In genomic region chr12:32339078-32339477, GRCm38 (mm10) we compare ENCODE assay signal across 20 mouse cellular contexts. TPM values are rescaled to one million over a fixed set of nuclear protein-coding genes. Genes with fewer than 3 reads are reported as not detected.
DNase-seq lines count a peak whose midpoint lies in the region; ATAC-seq and TF ChIP-seq lines count a peak whose summit lies in the region.
"Had no signal": no experiment of that assay in that cellular context is flagged by ENCODE, and none has a peak within 500 bp of the region (broad histone marks: within the 10 kb centered on the region; RNA-seq: fewer than 3 reads in every experiment).

No protein-coding gene starts in this region.

- H3K4me3 ChIP-seq in hindbrain, embryonic 14.5 days (replicated peaks; ENCODE audit: low read length) = no peak overlapping the region
- H3K4me3 ChIP-seq in hindbrain, embryonic 10.5 days = no peak overlapping the region
- no peak overlapping the region for H3K4me3 ChIP-seq in kidney, postnatal 0 days (replicated peaks; ENCODE audit: low read depth, low read length)
- H3K4me3 ChIP-seq: embryonic facial prominence, embryonic 10.5 days; forebrain, embryonic 13.5 days; heart, adult 2 months; heart, embryonic 15.5 days had no signal

- ATAC-seq in hindbrain, embryonic 14.5 days (ENCODE audit: low FRiP score) = no peak; the same call in 1 of the 2 replicates
- ATAC-seq in kidney, postnatal 0 days (replicated peaks; ENCODE audit: low FRiP score, low read depth) = no peak
- ATAC-seq: forebrain, embryonic 13.5 days; forebrain, postnatal 0 days had no signal

- no peaks in the 10 kb centered on the region for H3K4me1 ChIP-seq in hindbrain, embryonic 14.5 days (replicated peaks; ENCODE audit: control insufficient read depth, insufficient read depth, low read length)
- H3K4me1 ChIP-seq in hindbrain, embryonic 10.5 days (replicated peaks) = no peaks in the 10 kb centered on the region
- no peaks in the 10 kb centered on the region for H3K4me1 ChIP-seq in kidney, postnatal 0 days (replicated peaks; ENCODE audit: insufficient read depth, low read length)
- H3K4me1 ChIP-seq: embryonic facial prominence, embryonic 10.5 days; forebrain, embryonic 13.5 days; heart, embryonic 15.5 days had no signal

- no peaks in the 10 kb centered on the region for H3K27me3 ChIP-seq in hindbrain, embryonic 14.5 days (ENCODE audit: control insufficient read depth, insufficient read depth, low read length)
- no peaks in the 10 kb centered on the region for H3K27me3 ChIP-seq in hindbrain, embryonic 10.5 days (ENCODE audit: insufficient read depth, poor library complexity, severe bottlenecking)
- H3K27me3 ChIP-seq in kidney, postnatal 0 days (ENCODE audit: insufficient read depth, low read length) = no peaks in the 10 kb centered on the region
- H3K27me3 ChIP-seq: forebrain, embryonic 13.5 days; heart, embryonic 15.5 days had no signal

- no peak for TF ChIP-seq CTCF in kidney, postnatal 0 days (IDR thresholded peaks at IDR 0.05; ENCODE audit: low read depth)

- WGBS in hindbrain, embryonic 14.5 days = 41% methylated on average over 1 of the region's 1 CpGs
- WGBS in hindbrain, embryonic 10.5 days = 45% methylated on average over 1 of the region's 1 CpGs
- 14% methylated on average over 1 of the region's 1 CpGs for WGBS in kidney, postnatal 0 days

- H3K36me3 ChIP-seq in hindbrain, embryonic 14.5 days (replicated peaks; ENCODE audit: control insufficient read depth, insufficient read depth) = no peaks in the 10 kb centered on the region
- no peaks in the 10 kb centered on the region for H3K36me3 ChIP-seq in hindbrain, embryonic 10.5 days
- no peaks in the 10 kb centered on the region for H3K36me3 ChIP-seq in kidney, postnatal 0 days (ENCODE audit: insufficient read depth, low read length)
- H3K36me3 ChIP-seq: embryonic facial prominence, embryonic 10.5 days; heart, embryonic 15.5 days had no signal

- no peaks in the 10 kb centered on the region for H3K9me3 ChIP-seq in hindbrain, embryonic 14.5 days (ENCODE audit: control insufficient read depth, low read length)
- no peaks in the 10 kb centered on the region for H3K9me3 ChIP-seq in hindbrain, embryonic 10.5 days
- no peaks in the 10 kb centered on the region for H3K9me3 ChIP-seq in kidney, postnatal 0 days (replicated peaks; ENCODE audit: low read length)
- H3K9me3 ChIP-seq: embryonic facial prominence, embryonic 10.5 days; forebrain, embryonic 13.5 days; heart, embryonic 15.5 days had no signal

- H3K9ac ChIP-seq in hindbrain, embryonic 14.5 days = no peak overlapping the region
- no peak overlapping the region for H3K9ac ChIP-seq in kidney, postnatal 0 days (ENCODE audit: low read depth, low read length)
- H3K9ac ChIP-seq: forebrain, embryonic 13.5 days; forebrain, postnatal 0 days; heart, embryonic 15.5 days had no signal

- no peak overlapping the region for H3K4me2 ChIP-seq in hindbrain, embryonic 14.5 days (replicated peaks)
- H3K4me2 ChIP-seq in kidney, postnatal 0 days (ENCODE audit: low read length) = no peak overlapping the region
- H3K4me2 ChIP-seq: forebrain, embryonic 13.5 days; heart, embryonic 11.5 days; heart, embryonic 15.5 days had no signal

- peak; percentile 23 for DNase-seq in hindbrain, embryonic 14.5 days (ENCODE audit: low spot score)
- DNase-seq in hindbrain, embryonic 10.5 days (ENCODE audit: low spot score) = no peak
- peak; percentile 28 for DNase-seq in kidney, postnatal 0 days (ENCODE audit: low spot score)
- DNase-seq in kidney, adult 11 months = no peak
- peak; percentile 40 for DNase-seq in A20 (ENCODE audit: low read depth, low spot score)
- peak; percentile 13 for DNase-seq in mesoderm, embryonic 11.5 days (ENCODE audit: low read depth, low spot score)
- DNase-seq in left cerebral cortex, adult 9 months (ENCODE audit: low spot score in 2 of 2) = no peak
- no peak for DNase-seq in cerebellum, postnatal 36 days
- DNase-seq: adrenal gland, adult 2 months; adrenal gland, postnatal 25 days; cerebellum, adult 2 months; cerebellum, postnatal 10 days; forebrain, postnatal 0 days; gastrocnemius, postnatal 14 days; heart, adult 2 months; heart, postnatal 14 days had no signal

- no peak overlapping the region for H3K27ac ChIP-seq in hindbrain, embryonic 14.5 days
- H3K27ac ChIP-seq in hindbrain, embryonic 10.5 days = no peak overlapping the region
- no peak overlapping the region for H3K27ac ChIP-seq in kidney, postnatal 0 days
- H3K27ac ChIP-seq: embryonic facial prominence, embryonic 10.5 days; forebrain, embryonic 13.5 days; heart, adult 2 months; heart, embryonic 15.5 days had no signal

RNA-seq across cellular contexts. Expression of gene Ccdc71l, which starts 39.4 kb away (rescaled TPM):
- 7.0 and 8.6 TPM in 2 replicates for polyA plus RNA-seq in hindbrain, embryonic 14.5 days (2014; fragmentation: Nextera tagmentation; extraction: Ambion mirVana)
- 2.6 and 3.0 TPM in 2 replicates for polyA plus RNA-seq in hindbrain, embryonic 10.5 days (2016; fragmentation: Nextera tagmentation; extraction: Ambion mirVana)
- polyA plus RNA-seq in kidney, postnatal 0 days (2015; fragmentation: Nextera tagmentation; extraction: Ambion mirVana) = 2.6 and 3.7 TPM in 2 replicates

Comparison
In these comparisons a context has a peak if more than half of its experiments do, and no peak if none do; other contexts are left out.
1. DNase-seq: peak in hindbrain, embryonic 14.5 days (single experiment), kidney, postnatal 0 days (single experiment), A20 (single experiment) and mesoderm, embryonic 11.5 days (single experiment); none in hindbrain, embryonic 10.5 days (single experiment), kidney, adult 11 months (single experiment), left cerebral cortex, adult 9 months (0 of 2) and cerebellum, postnatal 36 days (0 of 2).